Mouse (Mus musculus): ENCODE results near the gene Slc43a2. TPM values are rescaled to one million over a fixed set of nuclear protein-coding genes. Genes with fewer than 3 reads are reported as not detected.
"Not testable (repeated sequence)": the region's sequence is repeated elsewhere in the genome, so short reads cannot be mapped to it uniquely, and the experiment has no call there.

Slc43a2 gene
- polyA plus RNA-seq, 1 experiment from 2014 or later = 16.6 TPM

DNA sequence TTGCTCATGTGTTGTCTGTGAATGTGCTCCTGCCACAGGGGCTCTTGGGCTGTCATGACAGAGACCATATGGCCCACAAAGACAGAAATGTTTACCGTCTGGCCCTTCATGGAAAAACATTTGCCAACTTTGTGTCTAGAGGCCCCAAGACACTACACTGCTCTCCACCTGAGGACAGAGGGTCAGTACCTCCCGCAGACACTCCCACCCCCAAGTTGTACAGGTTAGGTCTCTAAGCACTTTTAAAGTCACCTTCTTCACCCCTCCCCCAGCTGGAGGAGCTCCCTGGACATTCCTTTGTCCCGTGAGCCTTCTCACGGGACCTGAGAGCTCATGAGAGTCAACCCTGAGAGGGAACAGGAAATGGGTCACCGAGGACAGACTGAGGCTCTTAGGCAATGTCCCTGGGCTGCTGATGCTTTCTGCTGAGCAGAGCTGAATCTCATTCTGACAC, 18.2 kb downstream of the Slc43a2 start:
- 24% methylated on average over 5 of the region's 5 CpGs for WGBS
- H3K9me3 ChIP-seq (replicated peaks; ENCODE audit: low read length) = no peaks in the 10 kb centered on the region
- DNase-seq (ENCODE audit: low spot score) (peak; percentile 31), ATAC-seq (replicated peaks; ENCODE audit: low FRiP score, low read depth) (peak; percentile 75)
- H3K27me3 ChIP-seq (ENCODE audit: insufficient read depth, low read length) = no peaks in the 10 kb centered on the region
- H3K4me3 ChIP-seq (replicated peaks; ENCODE audit: low read depth, low read length) = no peak overlapping the region
- TF ChIP-seq CTCF (IDR thresholded peaks at IDR 0.05; ENCODE audit: low read depth) = no peak
- no peaks in the 10 kb centered on the region for H3K36me3 ChIP-seq (ENCODE audit: insufficient read depth, low read length)
- H3K4me1 ChIP-seq (replicated peaks; ENCODE audit: insufficient read depth, low read length) = peaks cover 21% of the 10 kb centered on the region
- peak overlapping the region; percentile 84 for H3K27ac ChIP-seq
- no peak overlapping the region for H3K4me2 ChIP-seq (ENCODE audit: low read length)
- no peak overlapping the region for H3K9ac ChIP-seq (ENCODE audit: low read depth, low read length)

DNA sequence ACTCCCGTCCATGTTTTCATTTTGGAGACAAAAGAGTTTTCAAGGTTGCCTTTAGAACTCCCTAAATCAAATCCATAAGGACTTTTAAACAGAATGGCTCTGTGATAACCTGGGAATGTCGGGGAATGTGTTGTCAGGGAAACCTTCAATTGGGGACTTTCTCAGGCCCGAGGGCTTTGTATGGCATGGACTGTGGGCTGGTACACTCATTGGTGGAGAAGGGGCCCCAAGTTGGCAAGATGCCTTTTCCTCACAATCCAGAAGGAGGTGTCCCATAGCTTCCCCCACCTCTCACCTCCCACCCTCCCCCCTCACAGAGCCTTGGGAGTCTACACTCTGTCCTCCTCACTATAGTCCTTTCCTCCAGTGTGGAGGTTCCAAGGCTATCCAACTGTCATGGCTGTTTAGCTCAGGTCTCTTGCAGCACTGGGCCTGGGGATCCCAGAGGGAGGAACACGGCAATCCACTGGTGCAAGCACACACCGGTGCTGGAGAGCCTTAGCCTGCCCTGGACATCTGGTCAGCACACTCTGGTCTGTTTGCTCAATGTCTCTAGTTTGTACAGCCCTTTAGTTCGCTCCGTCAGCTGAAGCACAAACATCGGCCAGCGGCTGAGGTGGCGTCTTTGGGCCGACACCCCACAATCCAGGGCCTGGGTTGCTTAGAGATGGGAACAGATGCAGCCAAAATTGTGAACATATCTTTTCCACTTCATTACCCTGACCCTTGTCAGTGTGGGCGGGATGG, 18.9 kb downstream of the Slc43a2 start:
- Histone ChIP-seq H3K9ac (ENCODE audit: low read depth, low read length) (0 out of 2 replicates have a peak overlapping the region, but pooled peaks have one; percentile 25), H3K36me3 (ENCODE audit: insufficient read depth, low read length) (no peaks in the 10 kb centered on the region), H3K4me3 (replicated peaks; ENCODE audit: low read depth, low read length) (no peak overlapping the region), H3K9me3 (replicated peaks; ENCODE audit: low read length) (no peaks in the 10 kb centered on the region), H3K4me2 (ENCODE audit: low read length) (no peak overlapping the region), H3K4me1 (replicated peaks; ENCODE audit: insufficient read depth, low read length) (peaks cover 21% of the 10 kb centered on the region), H3K27ac (peak overlapping the region; percentile 84; the same call in 1 of the 2 replicates), H3K27me3 (ENCODE audit: insufficient read depth, low read length) (no peaks in the 10 kb centered on the region)
- DNase-seq (ENCODE audit: low spot score) (no peak), ATAC-seq (replicated peaks; ENCODE audit: low FRiP score, low read depth) (no peak)
- no peak for TF ChIP-seq CTCF (IDR thresholded peaks at IDR 0.05; ENCODE audit: low read depth)
- WGBS = 63% methylated on average over 12 of the region's 12 CpGs

DNA sequence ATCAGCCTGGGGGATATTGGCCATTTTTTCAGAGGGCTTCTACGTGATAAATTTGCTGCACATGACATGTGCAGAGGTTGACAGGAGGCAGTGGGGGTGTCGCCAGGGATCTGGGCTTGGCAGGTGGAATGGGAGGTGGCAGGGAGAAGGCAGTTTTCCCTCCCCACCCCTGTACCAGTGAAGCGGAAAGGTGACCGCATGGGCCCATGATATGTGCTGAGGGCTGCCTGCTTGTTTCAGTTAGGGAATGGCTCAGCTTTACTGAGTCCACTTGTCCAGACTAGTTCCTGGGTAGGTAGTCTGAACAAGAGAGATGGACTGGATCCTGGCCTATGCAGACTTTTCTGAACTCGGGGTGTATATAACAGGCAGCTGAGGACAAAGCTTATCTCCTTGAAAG, 19.8 kb downstream of the Slc43a2 start:
- no peak for TF ChIP-seq CTCF (IDR thresholded peaks at IDR 0.05; ENCODE audit: low read depth)
- Histone ChIP-seq H3K9me3 (replicated peaks; ENCODE audit: low read length) (no peaks in the 10 kb centered on the region), H3K36me3 (ENCODE audit: insufficient read depth, low read length) (no peaks in the 10 kb centered on the region), H3K27me3 (ENCODE audit: insufficient read depth, low read length) (no peaks in the 10 kb centered on the region), H3K4me3 (replicated peaks; ENCODE audit: low read depth, low read length) (no peak overlapping the region), H3K9ac (ENCODE audit: low read depth, low read length) (0 out of 2 replicates have a peak overlapping the region, but pooled peaks have one; percentile 18), H3K4me2 (ENCODE audit: low read length) (no peak overlapping the region), H3K27ac (peak overlapping the region; percentile 84), H3K4me1 (replicated peaks; ENCODE audit: insufficient read depth, low read length) (peaks cover 21% of the 10 kb centered on the region)
- WGBS = 66% methylated on average over 5 of the region's 5 CpGs
- ATAC-seq (replicated peaks; ENCODE audit: low FRiP score, low read depth) (peak; percentile 47), DNase-seq (ENCODE audit: low spot score) (no peak)

DNA sequence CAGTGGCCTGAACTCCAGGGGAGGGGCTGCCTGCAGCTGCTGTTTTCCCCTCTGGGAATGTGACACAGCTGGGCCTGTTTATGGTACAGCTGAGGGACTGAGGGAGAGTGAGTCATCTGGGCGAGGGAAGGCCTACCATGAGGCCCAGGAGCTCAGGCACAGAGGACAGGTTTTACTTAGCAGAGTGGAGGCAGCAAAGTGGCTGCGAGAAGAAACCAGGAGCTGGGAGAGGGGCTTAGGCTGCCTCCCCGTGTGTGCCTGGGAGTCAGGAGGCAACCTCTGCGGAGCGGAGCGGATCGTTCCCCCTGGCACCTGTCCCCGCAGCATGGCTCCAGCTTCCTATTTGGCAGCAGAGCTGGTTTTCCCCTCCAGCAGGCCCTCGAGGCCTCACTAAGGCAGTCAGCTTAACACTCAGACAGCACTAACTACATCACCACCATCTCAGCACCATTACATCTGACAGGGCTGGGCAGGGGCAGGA, 20.5 kb downstream of the Slc43a2 start:
- Histone ChIP-seq H3K4me3 (replicated peaks; ENCODE audit: low read depth, low read length) (no peak overlapping the region), H3K9me3 (replicated peaks; ENCODE audit: low read length) (no peaks in the 10 kb centered on the region), H3K4me2 (ENCODE audit: low read length) (no peak overlapping the region), H3K27ac (peak overlapping the region; percentile 84), H3K36me3 (ENCODE audit: insufficient read depth, low read length) (no peaks in the 10 kb centered on the region), H3K9ac (ENCODE audit: low read depth, low read length) (0 out of 2 replicates have a peak overlapping the region, but pooled peaks have one; percentile 18), H3K4me1 (replicated peaks; ENCODE audit: insufficient read depth, low read length) (peaks cover 21% of the 10 kb centered on the region), H3K27me3 (ENCODE audit: insufficient read depth, low read length) (no peaks in the 10 kb centered on the region)
- 57% methylated on average over 9 of the region's 9 CpGs for WGBS
- no peak for TF ChIP-seq CTCF (IDR thresholded peaks at IDR 0.05; ENCODE audit: low read depth)
- ATAC-seq (replicated peaks; ENCODE audit: low FRiP score, low read depth) (peak; percentile 43; the same call in 1 of the 2 replicates), DNase-seq (ENCODE audit: low spot score) (peak; percentile 55)

DNA sequence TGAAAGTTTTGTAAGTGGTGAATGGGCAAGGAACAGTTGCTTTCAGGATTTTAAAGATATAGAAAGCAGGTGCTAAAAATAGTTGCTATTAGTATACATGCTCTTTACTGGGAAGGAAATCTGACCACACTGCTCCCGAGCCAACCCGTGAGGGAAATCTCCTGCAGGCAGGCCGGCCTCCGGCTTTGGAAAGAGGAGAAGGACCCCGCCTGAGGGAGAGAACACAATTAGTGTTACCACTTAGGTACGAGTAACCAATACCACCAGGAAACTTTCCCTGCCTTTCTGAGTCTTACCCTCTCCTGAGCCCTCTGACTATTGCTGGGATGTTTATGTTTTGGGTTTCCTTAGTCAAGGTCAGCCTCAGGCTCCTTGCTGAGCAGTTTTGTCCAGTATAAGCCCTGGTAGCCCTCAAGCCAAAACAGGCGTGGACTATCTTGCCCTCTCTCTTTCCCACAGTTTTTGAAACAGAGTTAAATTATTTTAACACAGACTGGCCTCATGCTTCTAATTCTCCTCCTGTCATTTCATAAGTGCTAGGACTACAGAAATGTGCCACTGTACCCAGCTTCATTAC, 21.5 kb downstream of the Slc43a2 start:
- no peak for TF ChIP-seq CTCF (IDR thresholded peaks at IDR 0.05; ENCODE audit: low read depth)
- 39% methylated on average over 7 of the region's 7 CpGs for WGBS
- ATAC-seq (replicated peaks; ENCODE audit: low FRiP score, low read depth) (no peak), DNase-seq (ENCODE audit: low spot score) (no peak)
- H3K4me1 ChIP-seq (replicated peaks; ENCODE audit: insufficient read depth, low read length) = peaks cover 21% of the 10 kb centered on the region
- H3K27me3 ChIP-seq (ENCODE audit: insufficient read depth, low read length) = no peaks in the 10 kb centered on the region
- H3K4me3 ChIP-seq (replicated peaks; ENCODE audit: low read depth, low read length) = no peak overlapping the region
- H3K36me3 ChIP-seq (ENCODE audit: insufficient read depth, low read length) = no peaks in the 10 kb centered on the region
- peak overlapping the region; percentile 84 for H3K27ac ChIP-seq
- no peak overlapping the region for H3K4me2 ChIP-seq (ENCODE audit: low read length)
- H3K9ac ChIP-seq (ENCODE audit: low read depth, low read length) = no peak overlapping the region
- no peaks in the 10 kb centered on the region for H3K9me3 ChIP-seq (replicated peaks; ENCODE audit: low read length)

DNA sequence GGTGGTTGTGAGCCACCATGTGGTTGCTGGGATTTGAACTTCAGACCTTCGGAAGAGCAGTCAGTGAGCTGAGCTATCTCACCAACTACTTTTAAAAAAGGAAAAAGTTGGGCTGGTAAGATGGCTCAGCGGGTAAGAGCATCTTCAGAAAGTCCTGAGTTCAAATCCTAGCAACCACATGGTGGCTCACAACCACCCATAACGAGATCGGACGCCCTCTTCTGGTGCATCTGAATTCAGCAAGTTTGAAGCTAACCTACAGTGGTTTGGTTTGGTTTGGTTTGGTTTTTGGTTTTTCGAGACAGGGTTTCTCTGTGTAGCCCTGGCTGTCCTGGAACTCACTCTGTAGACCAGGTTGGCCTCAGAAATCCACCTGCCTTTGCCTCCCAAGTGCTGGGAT, 24.5 kb downstream of the Slc43a2 start:
- H3K9me3 ChIP-seq (replicated peaks; ENCODE audit: low read length); H3K27ac ChIP-seq; ATAC-seq (replicated peaks; ENCODE audit: low FRiP score, low read depth); H3K4me2 ChIP-seq (ENCODE audit: low read length); DNase-seq (ENCODE audit: low spot score); H3K27me3 ChIP-seq (ENCODE audit: insufficient read depth, low read length); H3K4me3 ChIP-seq (replicated peaks; ENCODE audit: low read depth, low read length); H3K9ac ChIP-seq (ENCODE audit: low read depth, low read length); H3K36me3 ChIP-seq (ENCODE audit: insufficient read depth, low read length): not testable (repeated sequence)
- 96% methylated on average over 6 of the region's 6 CpGs for WGBS
- peaks cover 13% of the 10 kb centered on the region for H3K4me1 ChIP-seq (replicated peaks; ENCODE audit: insufficient read depth, low read length)

Measured in kidney, postnatal 0 days (tissue).